Mouse (Mus musculus) hindbrain, embryonic 10.5 days (tissue): ENCODE results near the gene Hist1h1a. TPM values are rescaled to one million over a fixed set of nuclear protein-coding genes. Genes with fewer than 3 reads are reported as not detected.
"Not testable (repeated sequence)": the region's sequence is repeated elsewhere in the genome, so short reads cannot be mapped to it uniquely, and the experiment has no call there.

Source experiments
- DNase-seq: peaks from one replicate; pipeline ENCODE4 v3.0.0-alpha.2; 2017; ENCODE audit warnings: low spot score
- H3K27ac ChIP-seq: fragments of 300-500 bp; sonication (generic); 2 replicates; pipeline ENCODE4 v1.5.1; 2016; ENCODE audit warnings: mild to moderate bottlenecking, moderate library complexity
- H3K27me3 ChIP-seq: fragments of 300-500 bp; sonication (generic); 2 replicates; pipeline ENCODE4 v1.6.1; 2016; ENCODE audit warnings: mild to moderate bottlenecking; ENCODE audit not compliant: poor library complexity, insufficient read depth, severe bottlenecking
- H3K36me3 ChIP-seq: fragments of 300-500 bp; sonication (generic); 2 replicates; pipeline ENCODE4 v1.6.1; 2016; ENCODE audit warnings: mild to moderate bottlenecking, moderate library complexity
- H3K4me1 ChIP-seq: fragments of 300-500 bp; sonication (generic); replicated peaks from 2 replicates; pipeline ENCODE4 v1.6.1; 2016; ENCODE audit warnings: mild to moderate bottlenecking
- H3K4me3 ChIP-seq: fragments of 300-500 bp; sonication (generic); 2 replicates; pipeline ENCODE4 v1.5.1; 2016; ENCODE audit warnings: mild to moderate bottlenecking, moderate library complexity
- H3K9me3 ChIP-seq: fragments of 300-500 bp; sonication (generic); 2 replicates; pipeline ENCODE4 v1.6.1; 2016; ENCODE audit warnings: mild to moderate bottlenecking, moderate library complexity
- WGBS: fragments of 180-500 bp; shearing (Covaris S2); methylation state at CpG from one replicate; pipeline ENCODE4 v1.1.7; 2016; 5-methylcytosine and 5-hydroxymethylcytosine counted together
- polyA plus RNA-seq: library from polyadenylated mRNA; unstranded; fragments of >200 nt; fragmentation: Nextera tagmentation; extraction: Ambion mirVana; gene quantifications from 2 replicates; pipeline ENCODE4 v1.2.1, GENCODE M21; 2016

Gene Hist1h1a
- polyA plus RNA-seq, 1 experiment from 2014 or later = 2.3 TPM

DNA sequence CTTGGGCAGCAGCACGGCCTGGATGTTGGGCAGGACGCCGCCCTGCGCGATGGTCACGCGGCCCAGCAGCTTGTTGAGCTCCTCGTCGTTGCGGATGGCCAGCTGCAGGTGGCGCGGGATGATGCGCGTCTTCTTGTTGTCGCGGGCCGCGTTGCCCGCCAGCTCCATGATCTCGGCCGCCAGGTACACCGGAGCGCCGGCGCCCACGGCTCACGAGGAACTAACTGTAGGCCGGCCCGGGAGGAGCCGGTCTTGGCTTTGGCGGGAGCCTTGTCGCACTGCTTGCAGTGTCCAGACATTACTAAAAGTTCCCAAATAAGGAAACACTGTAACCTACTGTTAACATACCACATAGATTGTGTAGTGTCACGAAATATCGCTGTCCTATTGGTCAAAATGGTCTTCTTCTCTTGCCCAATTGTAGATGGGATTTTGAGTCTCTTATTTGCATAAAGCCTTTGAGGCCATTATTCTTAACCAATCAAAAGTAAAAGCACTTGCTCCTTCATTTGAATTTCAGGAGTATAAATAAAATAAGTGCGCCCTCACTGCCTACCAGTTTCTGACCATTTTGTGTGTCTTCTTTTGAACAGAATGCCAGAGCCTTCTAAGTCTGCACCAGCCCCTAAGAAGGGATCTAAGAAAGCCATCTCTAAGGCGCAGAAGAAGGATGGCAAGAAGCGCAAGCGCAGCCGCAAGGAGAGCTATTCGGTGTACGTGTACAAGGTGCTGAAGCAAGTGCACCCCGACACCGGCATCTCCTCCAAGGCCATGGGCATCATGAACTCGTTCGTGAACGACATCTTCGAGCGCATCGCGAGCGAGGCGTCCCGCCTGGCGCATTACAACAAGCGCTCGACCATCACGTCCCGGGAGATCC is 17.0 kb upstream of the Hist1h1a start, which contains the start of gene Hist1h2bb:
Gene Hist1h2bb, plus strand, starts transcription at position 534 of the 880 bp plus-strand sequence.
- WGBS = 0% methylated on average over 54 of the region's 58 CpGs

DNA sequence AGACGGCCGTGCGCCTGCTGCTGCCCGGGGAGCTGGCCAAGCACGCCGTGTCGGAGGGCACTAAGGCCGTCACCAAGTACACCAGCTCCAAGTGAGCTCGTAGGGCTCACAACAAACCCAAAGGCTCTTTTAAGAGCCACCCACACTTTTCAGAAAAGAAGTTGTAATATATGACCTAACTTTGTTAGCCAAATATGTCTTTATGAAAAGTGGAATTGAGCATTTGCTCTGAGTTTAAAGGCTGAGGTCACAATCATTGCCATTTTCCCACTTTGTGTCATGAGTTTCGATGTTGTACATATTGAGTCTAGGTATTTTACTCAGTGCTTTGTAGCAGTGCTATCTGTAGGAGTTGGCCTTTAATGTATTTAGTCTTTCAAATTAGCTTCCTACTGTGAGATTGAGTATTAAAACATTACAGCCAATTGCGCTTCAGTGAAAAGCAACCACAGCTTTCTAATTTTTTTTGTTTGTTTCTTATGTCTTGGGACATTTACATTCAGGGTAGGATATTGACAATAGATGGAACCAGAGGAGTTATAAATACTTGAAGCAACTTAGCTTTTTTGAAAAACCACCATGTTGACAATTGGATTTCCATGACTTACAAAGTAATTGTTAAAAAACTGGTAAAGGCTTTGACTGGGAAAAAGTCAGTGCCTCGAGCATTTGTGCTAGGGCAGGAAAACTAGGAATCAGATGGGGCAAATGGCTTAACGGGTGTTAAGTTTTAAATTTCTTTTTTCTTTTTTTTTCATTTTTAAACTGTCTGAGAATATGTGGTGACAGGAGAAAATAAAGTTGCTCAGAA is 16.2 kb upstream of the Hist1h1a start:
- DNase-seq = no peak
- no peaks in the 10 kb centered on the region for H3K27me3 ChIP-seq
- no peaks in the 10 kb centered on the region for H3K36me3 ChIP-seq
- no peaks in the 10 kb centered on the region for H3K9me3 ChIP-seq
- 4% methylated on average over 13 of the region's 13 CpGs for WGBS
- H3K4me3 ChIP-seq = peak overlapping the region; percentile 59
- H3K4me1 ChIP-seq = peaks cover 32% of the 10 kb centered on the region
- peak overlapping the region; percentile 97 for H3K27ac ChIP-seq

More for the DNA sequence above, 17.0 kb upstream of the Hist1h1a start, which contains the start of gene Hist1h2bb:
- not testable (repeated sequence) for H3K27me3 ChIP-seq, H3K9me3 ChIP-seq, H3K36me3 ChIP-seq
- peak; percentile 82 for DNase-seq
- H3K4me1 ChIP-seq = peaks cover 24% of the 10 kb centered on the region
- H3K27ac ChIP-seq = peak within 1 kb of the TSS; percentile 97
- peak within 1 kb of the TSS; percentile 59 for H3K4me3 ChIP-seq

DNA sequence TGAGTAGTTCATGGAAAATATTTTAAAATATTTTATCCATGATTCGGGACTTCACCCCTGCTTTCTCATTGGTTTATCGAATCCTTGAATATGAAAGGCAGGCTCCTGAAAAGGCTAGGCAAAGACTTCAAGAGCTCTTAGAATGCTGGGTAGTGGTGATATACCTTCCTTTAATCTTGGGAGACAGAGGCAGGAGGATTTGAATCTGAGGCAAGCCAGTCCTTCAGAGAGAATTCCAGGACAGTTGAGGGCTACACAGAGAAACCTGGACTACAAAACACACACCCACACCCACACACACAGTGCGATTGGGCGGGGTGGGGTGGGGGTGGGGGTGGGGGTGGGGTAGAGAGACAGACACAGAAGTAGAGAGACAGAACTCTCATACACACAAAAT is 15.6 kb upstream of the Hist1h1a start:
- DNase-seq = peak; percentile 57
- peak overlapping the region; percentile 97 for H3K27ac ChIP-seq
- no peaks in the 10 kb centered on the region for H3K36me3 ChIP-seq
- no peaks in the 10 kb centered on the region for H3K9me3 ChIP-seq
- WGBS = 8% methylated on average over 4 of the region's 4 CpGs
- H3K4me3 ChIP-seq = peak overlapping the region; percentile 59
- no peaks in the 10 kb centered on the region for H3K27me3 ChIP-seq
- H3K4me1 ChIP-seq = peaks cover 35% of the 10 kb centered on the region

DNA sequence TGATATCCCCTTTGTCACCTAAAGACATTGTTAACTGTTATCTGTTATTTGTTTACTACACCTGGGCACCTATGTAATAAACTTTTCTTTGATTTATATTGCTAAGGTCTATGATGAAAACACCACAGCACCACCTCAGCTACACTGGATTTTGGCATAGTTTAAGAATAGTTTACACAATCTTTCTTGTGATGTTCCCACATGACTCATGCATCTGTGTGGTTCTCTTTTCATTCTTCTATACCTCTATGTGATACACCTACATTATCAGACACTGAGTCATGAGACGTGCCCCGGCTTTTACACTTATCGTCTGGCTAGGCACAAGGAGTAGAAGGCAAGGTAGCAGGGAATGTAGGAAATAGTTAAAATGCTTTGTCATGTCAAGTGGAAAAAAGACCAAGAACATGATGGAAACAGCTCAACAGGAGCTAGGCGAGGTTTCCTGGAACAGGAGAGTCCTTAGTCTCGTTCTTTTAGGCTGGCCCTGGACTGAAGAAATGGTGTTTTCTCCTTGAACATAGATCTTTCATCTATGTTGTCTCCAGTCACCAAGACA is 13.8 kb upstream of the Hist1h1a start:
- 96% methylated on average over 5 of the region's 5 CpGs for WGBS

DNA sequence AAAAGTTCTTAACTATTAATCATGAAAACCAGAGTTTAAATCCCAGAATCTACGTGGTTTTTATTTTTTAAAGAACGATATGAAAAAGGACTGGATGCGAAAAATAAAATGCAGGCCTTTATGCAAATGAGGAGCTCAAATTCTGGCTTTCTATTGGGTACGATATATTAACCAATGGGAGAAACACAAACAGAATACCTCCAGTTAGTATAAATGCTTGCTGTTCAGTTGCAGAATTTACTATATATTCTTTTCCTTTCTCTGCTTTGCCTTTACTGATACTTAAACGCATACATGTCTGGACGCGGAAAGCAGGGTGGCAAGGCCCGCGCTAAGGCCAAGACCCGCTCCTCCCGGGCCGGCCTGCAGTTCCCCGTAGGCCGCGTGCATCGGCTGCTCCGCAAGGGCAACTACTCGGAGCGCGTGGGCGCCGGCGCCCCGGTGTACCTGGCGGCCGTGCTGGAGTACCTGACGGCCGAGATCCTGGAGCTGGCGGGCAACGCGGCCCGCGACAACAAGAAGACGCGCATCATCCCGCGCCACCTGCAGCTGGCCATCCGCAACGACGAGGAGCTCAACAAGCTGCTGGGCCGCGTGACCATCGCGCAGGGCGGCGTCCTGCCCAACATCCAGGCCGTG is 12.5 kb upstream of the Hist1h1a start, which contains the start of gene Hist1h2ab:
Gene Hist1h2ab, plus strand, starts transcription at position 288 of the 639 bp plus-strand sequence.
- H3K27ac ChIP-seq = peak within 1 kb of the TSS; percentile 97
- H3K27me3 ChIP-seq = not testable (repeated sequence)

More for the DNA sequence above, 13.8 kb upstream of the Hist1h1a start:
- H3K4me1 ChIP-seq = peaks cover 37% of the 10 kb centered on the region
- no peak overlapping the region for H3K4me3 ChIP-seq
- no peaks in the 10 kb centered on the region for H3K9me3 ChIP-seq
- H3K27ac ChIP-seq = peak overlapping the region; percentile 97
- no peaks in the 10 kb centered on the region for H3K36me3 ChIP-seq
- DNase-seq = no peak
- no peaks in the 10 kb centered on the region for H3K27me3 ChIP-seq

DNA sequence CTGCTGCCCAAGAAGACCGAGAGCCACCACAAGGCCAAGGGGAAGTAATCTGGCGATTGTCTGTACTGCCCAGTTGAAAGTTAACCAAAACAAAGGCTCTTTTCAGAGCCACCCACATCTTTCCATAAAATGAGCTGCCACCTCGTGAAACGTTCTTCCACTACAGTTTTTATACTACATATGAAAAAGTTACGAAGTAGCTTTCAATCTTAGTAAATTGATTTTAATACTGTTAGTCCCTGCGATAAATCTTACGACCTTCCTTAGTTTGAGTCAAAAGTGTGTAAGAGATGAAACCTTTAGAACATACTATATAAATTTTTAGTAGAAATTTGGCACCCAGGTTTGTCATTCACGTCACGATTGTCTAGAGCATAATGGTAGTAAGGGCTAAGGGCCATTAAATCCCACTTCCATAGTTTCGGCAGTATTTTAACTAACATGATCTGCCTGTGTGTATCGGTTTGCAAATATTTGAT is 11.9 kb upstream of the Hist1h1a start:
- Histone ChIP-seq H3K27ac (peak overlapping the region; percentile 97), H3K36me3 (no peaks in the 10 kb centered on the region), H3K27me3 (no peaks in the 10 kb centered on the region), H3K4me3 (peak overlapping the region; percentile 55), H3K4me1 (peaks cover 36% of the 10 kb centered on the region), H3K9me3 (no peaks in the 10 kb centered on the region)
- 1% methylated on average over 11 of the region's 11 CpGs for WGBS
- peak; percentile 33 for DNase-seq

More for the DNA sequence above, 12.5 kb upstream of the Hist1h1a start, which contains the start of gene Hist1h2ab:
- H3K9me3 ChIP-seq, H3K36me3 ChIP-seq: not testable (repeated sequence)
- peak; percentile 77 for DNase-seq
- peaks cover 36% of the 10 kb centered on the region for H3K4me1 ChIP-seq
- under 1% methylated on average over 32 of the region's 47 CpGs for WGBS
- H3K4me3 ChIP-seq = peak within 1 kb of the TSS; percentile 55

DNA sequence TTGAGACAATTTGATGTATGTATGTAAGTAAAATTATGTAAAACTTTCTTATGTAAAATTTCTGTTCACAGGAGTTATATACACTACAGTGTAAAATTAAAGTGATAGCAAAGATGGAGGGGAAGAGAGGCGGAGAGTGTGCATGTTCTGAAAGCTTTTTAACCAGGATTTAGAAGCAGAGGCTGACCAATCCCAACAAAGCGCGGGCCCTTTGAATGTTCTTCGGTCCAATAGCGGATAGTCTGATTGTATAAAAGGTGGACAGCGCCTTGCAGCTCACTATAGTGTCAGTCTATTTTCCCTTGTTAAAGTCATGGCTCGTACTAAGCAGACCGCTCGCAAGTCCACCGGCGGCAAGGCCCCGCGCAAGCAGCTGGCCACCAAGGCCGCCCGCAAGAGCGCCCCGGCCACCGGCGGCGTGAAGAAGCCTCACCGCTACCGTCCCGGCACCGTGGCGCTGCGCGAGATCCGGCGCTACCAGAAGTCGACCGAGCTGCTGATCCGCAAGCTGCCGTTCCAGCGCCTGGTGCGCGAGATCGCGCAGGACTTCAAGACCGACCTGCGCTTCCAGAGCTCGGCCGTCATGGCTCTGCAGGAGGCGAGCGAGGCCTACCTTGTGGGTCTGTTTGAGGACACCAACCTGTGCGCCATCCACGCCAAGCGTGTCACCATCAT is 11.3 kb upstream of the Hist1h1a start, which contains the start of gene Hist1h3b:
Gene Hist1h3b, plus strand, starts transcription at position 201 of the 675 bp plus-strand sequence.
- WGBS = 0% methylated on average over 25 of the region's 47 CpGs
- H3K4me1 ChIP-seq = peaks cover 35% of the 10 kb centered on the region
- peak within 1 kb of the TSS; percentile 55 for H3K4me3 ChIP-seq

DNA sequence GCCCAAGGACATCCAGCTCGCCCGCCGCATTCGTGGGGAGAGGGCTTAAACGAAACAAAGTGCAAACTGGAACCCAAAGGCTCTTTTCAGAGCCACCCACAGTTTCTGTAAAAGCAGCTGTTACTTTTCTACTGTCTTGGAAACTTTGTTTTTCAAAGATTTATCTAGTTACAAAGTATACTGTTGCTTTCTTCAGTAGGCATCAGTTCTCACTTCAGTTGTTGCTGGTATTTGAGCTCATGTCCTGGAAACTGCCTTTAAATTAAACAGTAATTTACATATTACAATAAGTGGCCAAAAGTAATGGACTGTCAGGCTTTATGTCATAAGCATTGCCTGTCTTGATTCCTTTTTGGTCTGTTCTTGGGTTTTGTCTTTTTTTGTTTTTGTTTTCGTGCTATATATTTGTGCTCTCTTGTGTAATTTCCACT is 10.7 kb upstream of the Hist1h1a start:
- no peak for DNase-seq
- peak overlapping the region; percentile 89 for H3K27ac ChIP-seq
- peak overlapping the region; percentile 51 for H3K4me3 ChIP-seq
- WGBS = 2% methylated on average over 6 of the region's 6 CpGs
- H3K4me1 ChIP-seq = peaks cover 35% of the 10 kb centered on the region
- H3K36me3 ChIP-seq = no peaks in the 10 kb centered on the region
- H3K27me3 ChIP-seq = no peaks in the 10 kb centered on the region
- no peaks in the 10 kb centered on the region for H3K9me3 ChIP-seq

More for the DNA sequence above, 11.3 kb upstream of the Hist1h1a start, which contains the start of gene Hist1h3b:
- not testable (repeated sequence) for H3K36me3 ChIP-seq, H3K27me3 ChIP-seq, H3K9me3 ChIP-seq
- DNase-seq = peak; percentile 93
- H3K27ac ChIP-seq = peak within 1 kb of the TSS; percentile 97

DNA sequence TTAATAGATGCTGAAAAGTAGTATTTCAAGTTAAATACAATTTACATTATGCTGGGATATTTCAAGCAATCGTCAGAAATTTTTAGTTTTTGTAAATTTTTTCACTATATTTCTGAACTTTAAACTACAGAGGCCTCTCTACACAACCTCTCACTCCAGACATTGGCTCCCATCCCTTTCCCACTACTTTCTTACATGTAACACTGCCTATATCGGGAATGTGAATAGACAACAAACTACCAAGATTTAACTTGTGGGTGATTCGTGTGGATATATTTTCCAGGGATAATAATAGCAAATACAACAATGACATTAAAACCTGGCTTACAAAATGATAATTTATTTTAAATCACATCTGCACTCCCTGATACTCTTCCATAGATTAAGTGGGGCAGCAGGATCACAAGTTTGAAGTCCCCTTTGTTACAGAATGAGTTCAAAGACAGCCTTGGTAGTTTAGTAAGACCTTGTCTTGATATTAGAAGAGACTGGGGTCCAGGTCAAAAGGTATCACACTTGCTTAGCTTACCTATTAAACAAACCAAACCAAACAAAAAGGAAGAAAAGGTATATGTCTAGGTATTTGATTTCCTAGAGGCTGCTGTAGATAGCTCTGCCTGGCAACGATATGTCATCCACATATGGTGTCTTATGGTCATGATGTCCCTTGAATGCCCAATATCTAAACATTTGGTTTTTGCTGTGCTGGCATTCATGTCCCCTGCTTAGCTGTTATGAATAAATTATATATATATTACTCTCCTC is 10.0 kb upstream of the Hist1h1a start:
- DNase-seq = no peak
- Histone ChIP-seq H3K9me3 (no peaks in the 10 kb centered on the region), H3K4me3 (peak overlapping the region; percentile 51), H3K27ac (peak overlapping the region; percentile 89), H3K27me3 (no peaks in the 10 kb centered on the region), H3K36me3 (no peaks in the 10 kb centered on the region), H3K4me1 (peaks cover 34% of the 10 kb centered on the region)
- WGBS = 59% methylated on average over 4 of the region's 4 CpGs

DNA sequence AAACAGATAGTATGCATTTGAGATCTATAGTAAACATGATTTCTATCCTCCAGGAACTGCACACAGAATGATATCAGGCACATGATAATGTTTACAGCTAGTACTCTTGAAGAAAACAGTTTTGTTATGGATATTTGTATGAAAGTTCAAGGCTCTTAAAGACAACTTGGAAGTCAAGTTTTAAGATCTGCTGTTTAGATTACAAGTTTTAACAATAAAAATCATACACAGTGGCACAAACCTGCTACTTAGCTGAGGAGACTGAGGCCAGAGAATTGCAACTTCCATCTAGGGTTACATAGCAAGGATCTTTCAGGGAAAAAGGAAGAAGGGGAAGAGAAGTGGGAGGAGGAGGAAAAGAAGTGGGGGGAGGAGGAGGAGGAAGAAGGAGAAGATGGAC is 8.5 kb upstream of the Hist1h1a start:
- DNase-seq = no peak
- peaks cover 37% of the 10 kb centered on the region for H3K4me1 ChIP-seq
- H3K27me3 ChIP-seq = no peaks in the 10 kb centered on the region
- H3K9me3 ChIP-seq = no peaks in the 10 kb centered on the region
- no peaks in the 10 kb centered on the region for H3K36me3 ChIP-seq
- no peak overlapping the region for H3K4me3 ChIP-seq
- peak overlapping the region; percentile 90 for H3K27ac ChIP-seq

DNA sequence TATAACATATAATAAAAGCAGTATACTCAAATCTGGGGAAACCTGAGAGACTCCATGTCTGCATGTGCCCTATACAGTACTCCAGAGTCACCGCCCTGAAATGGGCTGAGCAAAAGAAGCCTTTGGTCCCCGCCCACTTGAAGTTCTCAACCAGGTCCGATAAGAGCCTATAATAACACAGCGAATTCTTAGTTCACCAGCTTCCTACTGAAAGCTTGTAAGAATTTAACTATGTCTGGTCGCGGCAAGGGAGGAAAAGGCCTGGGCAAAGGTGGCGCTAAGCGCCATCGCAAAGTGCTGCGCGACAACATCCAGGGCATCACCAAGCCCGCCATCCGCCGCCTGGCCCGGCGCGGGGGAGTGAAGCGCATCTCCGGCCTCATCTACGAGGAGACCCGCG is 6.7 kb upstream of the Hist1h1a start, which contains the start of gene Hist1h4b:
Gene Hist1h4b, plus strand, starts transcription at position 224 of the 400 bp plus-strand sequence.
- peak within 1 kb of the TSS; percentile 51 for H3K4me3 ChIP-seq
- no peaks in the 10 kb centered on the region for H3K27me3 ChIP-seq
- H3K4me1 ChIP-seq = peaks cover 46% of the 10 kb centered on the region
- peak; percentile 92 for DNase-seq
- H3K27ac ChIP-seq = peak within 1 kb of the TSS; percentile 90
- no peaks in the 10 kb centered on the region for H3K9me3 ChIP-seq
- H3K36me3 ChIP-seq = no peaks in the 10 kb centered on the region
- WGBS = under 1% methylated on average over 20 of the region's 22 CpGs
